Mouse (Mus musculus): ENCODE results near the gene Vmn2r16.
A peak's percentile ranks its signal among the peaks of the same experiment; 100 is the strongest.

Vmn2r16 gene

GRCm38 (mm10) chr5:109329862-109330261 lies at the start of gene Vmn2r16:
Gene Vmn2r16 (plus strand): TSS chr5:109330162.
- no peak for DNase-seq (ENCODE audit: low spot score)

GRCm38 (mm10) chr5:109294655-109295054 lies 35.3 kb upstream of the Vmn2r16 start:
- peak; percentile 77 for DNase-seq (ENCODE audit: low spot score)

- no peak for DNase-seq (ENCODE audit: low spot score)
Observed at GRCm38 (mm10) chr5:109297544-109297943, 32.4 kb upstream of the Vmn2r16 start, which contains the start of gene Vmn2r15. Gene Vmn2r15 (minus strand): TSS chr5:109297644.

GRCm38 (mm10) chr5:109419388-109419787 lies 89.4 kb downstream of the Vmn2r16 start, which contains the start of gene Vmn2r17:
Gene Vmn2r17 (plus strand): TSS chr5:109419688.
- DNase-seq (ENCODE audit: low spot score) = no peak

All from testis, postnatal 14 days (tissue).